Mouse (Mus musculus) C2C12 (cell line): ENCODE measurements around the gene Anapc13.

Experiments
- CEBPB ChIP-seq: IDR thresholded peaks from one replicate; pipeline ENCODE4 v1.6.1; 2011; ENCODE audit warnings: low read depth, mild to moderate bottlenecking, control low read depth, moderate library complexity
- CTCF ChIP-seq: IDR thresholded peaks from one replicate; pipeline ENCODE4 v1.5.1; 2011; ENCODE audit not compliant: control insufficient read depth, insufficient read depth, insufficient read length
- MAX ChIP-seq: IDR thresholded peaks from one replicate; pipeline ENCODE4 v1.6.1; 2011; ENCODE audit warnings: mild to moderate bottlenecking, control low read depth
- MYOD1 ChIP-seq: IDR thresholded peaks from one replicate; pipeline ENCODE4 v1.6.1; 2011; ENCODE audit warnings: low read depth; ENCODE audit not compliant: control insufficient read depth, insufficient read length
- MYOG ChIP-seq: IDR thresholded peaks from one replicate; pipeline ENCODE4 v1.6.1; 2011; ENCODE audit not compliant: control insufficient read depth, insufficient read length; ENCODE audit errors: extremely low read depth
- USF1 ChIP-seq: IDR thresholded peaks from one replicate; pipeline ENCODE4 v1.6.1; 2011; ENCODE audit warnings: low read depth, mild to moderate bottlenecking, control low read depth, moderate library complexity

DNA sequence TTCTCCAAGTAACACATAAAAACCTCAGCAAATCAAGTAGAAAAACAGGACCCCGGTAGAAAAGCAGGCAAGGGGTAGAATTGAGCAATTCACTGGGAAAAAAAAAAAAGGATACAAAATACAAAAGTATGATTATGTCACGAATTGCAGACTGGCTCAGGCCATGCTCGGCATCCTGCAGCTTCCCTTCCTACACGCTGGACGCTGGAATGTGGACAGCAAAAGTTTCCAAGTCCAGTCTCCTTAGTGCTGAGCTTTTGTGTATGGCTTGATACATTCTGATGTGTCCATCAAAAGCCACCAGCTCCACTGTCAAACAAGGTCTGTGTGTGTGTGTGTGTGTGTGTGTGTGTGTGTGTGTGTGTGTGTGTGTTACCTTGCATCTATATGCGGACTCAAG lies 15.4 kb downstream of the Anapc13 start:
- TF ChIP-seq CTCF (no peak), USF1 (no peak), MYOD1 (no peak), MAX (no peak), MYOG (no peak), CEBPB (no peak)
